Mouse (Mus musculus): Measurements from ENCODE around the gene Olfr193. TPM values are rescaled to one million over a fixed set of nuclear protein-coding genes. Genes with fewer than 3 reads are reported as not detected.
"Not testable (repeated sequence)": the region's sequence is repeated elsewhere in the genome, so short reads cannot be mapped to it uniquely, and the experiment has no call there.

The Olfr193 gene
- polyA plus RNA-seq, 1 experiment from 2014 or later: not detected

DNA sequence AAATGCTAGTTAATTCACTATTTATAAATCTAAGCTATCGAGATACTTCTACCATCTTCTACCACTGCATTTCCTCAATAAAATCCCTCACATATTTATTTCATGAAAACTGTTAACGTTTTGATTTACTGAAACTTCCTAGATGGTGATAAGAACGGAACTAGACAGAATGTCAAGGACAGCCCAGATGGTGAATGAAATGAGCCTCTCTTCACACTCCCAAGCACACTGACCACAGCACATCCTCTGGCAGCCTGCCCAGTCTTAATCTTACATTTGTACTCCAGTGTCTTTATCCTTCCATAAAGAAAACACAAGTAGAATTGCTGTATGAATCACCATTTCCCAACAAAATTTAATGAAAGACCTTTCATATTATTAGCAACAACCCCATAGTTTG is 49.3 kb downstream of the Olfr193 start:
- ATAC-seq (ENCODE audit: insufficient number of reproducible peaks, low FRiP score, low TSS enrichment, low read depth); H3K36me3 ChIP-seq; H3K9ac ChIP-seq; H3K27ac ChIP-seq; H3K4me3 ChIP-seq; H3K9me3 ChIP-seq; H3K4me1 ChIP-seq; H3K4me2 ChIP-seq; H3K27me3 ChIP-seq: not testable (repeated sequence)
- 73% methylated on average over 3 of the region's 3 CpGs for WGBS

Other genes with a start within 250 kb of the Olfr193 start
- gene Olfr177, start 237.1 kb downstream of the Olfr193 start, polyA plus RNA-seq (2015; fragmentation: Nextera tagmentation; extraction: Ambion mirVana): not detected in 2 replicates
- gene Olfr178, start 219.8 kb downstream of the Olfr193 start, polyA plus RNA-seq (2015; fragmentation: Nextera tagmentation; extraction: Ambion mirVana): not detected in 2 replicates
- not detected in 2 replicates for gene Olfr181, start 183.1 kb downstream of the Olfr193 start, polyA plus RNA-seq (2015; fragmentation: Nextera tagmentation; extraction: Ambion mirVana)
- gene Olfr180, start 182.5 kb downstream of the Olfr193 start, polyA plus RNA-seq (2015; fragmentation: Nextera tagmentation; extraction: Ambion mirVana): not detected in 2 replicates
- not detected in 2 replicates for gene Olfr183, start 116.5 kb downstream of the Olfr193 start, polyA plus RNA-seq (2015; fragmentation: Nextera tagmentation; extraction: Ambion mirVana)
- gene Olfr186, start 81.6 kb downstream of the Olfr193 start, polyA plus RNA-seq (2015; fragmentation: Nextera tagmentation; extraction: Ambion mirVana): not detected in 2 replicates
- not detected in 2 replicates for gene Olfr187, start 72.1 kb downstream of the Olfr193 start, polyA plus RNA-seq (2015; fragmentation: Nextera tagmentation; extraction: Ambion mirVana)
- not detected in 2 replicates for gene Olfr190, start 33.9 kb downstream of the Olfr193 start, polyA plus RNA-seq (2015; fragmentation: Nextera tagmentation; extraction: Ambion mirVana)
- gene Olfr191, start 22.1 kb downstream of the Olfr193 start, polyA plus RNA-seq (2015; fragmentation: Nextera tagmentation; extraction: Ambion mirVana): not detected in 2 replicates
- gene Olfr194, start 9.2 kb upstream of the Olfr193 start, polyA plus RNA-seq (2015; fragmentation: Nextera tagmentation; extraction: Ambion mirVana): not detected in 2 replicates
- gene Olfr195, start 35.2 kb upstream of the Olfr193 start, polyA plus RNA-seq (2015; fragmentation: Nextera tagmentation; extraction: Ambion mirVana): not detected in 2 replicates
- gene Olfr196, start 58.6 kb upstream of the Olfr193 start, polyA plus RNA-seq (2015; fragmentation: Nextera tagmentation; extraction: Ambion mirVana): not detected in 2 replicates
- not detected in 2 replicates for gene Olfr198, start 91.7 kb upstream of the Olfr193 start, polyA plus RNA-seq (2015; fragmentation: Nextera tagmentation; extraction: Ambion mirVana)
- not detected in 2 replicates for gene Olfr199, start 107.9 kb upstream of the Olfr193 start, polyA plus RNA-seq (2015; fragmentation: Nextera tagmentation; extraction: Ambion mirVana)
- gene Olfr201, start 160.8 kb upstream of the Olfr193 start, polyA plus RNA-seq (2015; fragmentation: Nextera tagmentation; extraction: Ambion mirVana): not detected in 2 replicates
- not detected in 2 replicates for gene Olfr202, start 174.9 kb upstream of the Olfr193 start, polyA plus RNA-seq (2015; fragmentation: Nextera tagmentation; extraction: Ambion mirVana)
- not detected in 2 replicates for gene Olfr203, start 187.0 kb upstream of the Olfr193 start, polyA plus RNA-seq (2015; fragmentation: Nextera tagmentation; extraction: Ambion mirVana)
- not detected in 2 replicates for gene Olfr204, start 206.4 kb upstream of the Olfr193 start, polyA plus RNA-seq (2015; fragmentation: Nextera tagmentation; extraction: Ambion mirVana)
- gene Olfr205, start 219.3 kb upstream of the Olfr193 start, polyA plus RNA-seq (2015; fragmentation: Nextera tagmentation; extraction: Ambion mirVana): not detected in 2 replicates
- gene Olfr206, start 237.4 kb upstream of the Olfr193 start, polyA plus RNA-seq (2015; fragmentation: Nextera tagmentation; extraction: Ambion mirVana): not detected in 2 replicates